Mouse (Mus musculus): ENCODE data around the gene Rita1. TPM values are rescaled to one million over a fixed set of nuclear protein-coding genes. Genes with fewer than 3 reads are reported as not detected.

Rita1 gene
- polyA plus RNA-seq, 1 experiment from 2014 or later: 16.5 TPM

DNA sequence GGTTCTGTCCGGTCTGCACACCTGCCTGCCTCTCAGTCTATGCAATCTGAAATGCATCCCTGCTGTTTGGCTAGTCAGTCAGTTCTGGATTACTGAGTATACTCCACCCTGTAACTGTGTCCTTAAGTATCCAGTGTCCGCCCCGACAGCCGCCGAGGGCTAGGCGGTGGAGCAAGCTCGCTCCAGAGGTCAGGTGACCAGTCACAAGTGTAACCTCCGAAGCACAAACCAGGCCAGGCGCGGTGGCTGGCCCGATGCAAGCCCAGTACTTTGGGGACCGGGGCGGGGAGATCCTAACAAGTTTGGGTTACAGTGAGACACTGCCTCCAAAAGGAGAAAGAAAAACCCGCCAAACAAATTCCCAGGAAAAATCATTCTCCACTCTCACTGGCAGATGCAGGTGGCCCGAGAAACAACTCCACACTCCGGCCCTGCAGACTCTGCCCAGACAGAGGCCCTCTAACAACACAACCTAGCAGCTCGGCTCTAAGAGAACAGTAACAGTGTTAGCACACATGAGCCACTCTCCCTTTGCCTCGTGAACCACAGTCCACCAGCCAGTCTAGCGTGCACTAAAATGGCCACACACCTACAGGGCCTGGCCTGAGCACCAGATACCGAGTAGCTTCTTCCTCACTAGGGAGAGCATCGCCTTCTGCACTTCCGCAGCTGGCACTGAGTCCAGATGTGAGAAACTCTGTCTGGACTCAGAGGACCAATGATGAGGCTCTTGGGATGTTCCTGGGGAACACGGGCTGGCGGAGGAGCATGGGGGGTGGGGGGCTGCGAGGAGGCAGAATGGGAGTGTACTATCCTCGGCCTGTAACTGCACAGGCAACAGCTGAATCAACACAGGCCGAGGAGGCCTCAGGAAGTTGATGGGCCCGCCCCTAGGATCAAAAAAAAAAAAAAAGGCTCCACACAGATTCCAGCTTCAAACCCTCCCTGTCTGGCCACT is 49.2 kb downstream of the Rita1 start:
- 62% methylated on average over 28 of the region's 28 CpGs for WGBS
- DNase-seq (ENCODE audit: extremely low spot score, low spot score): no peak
- no peaks in the 10 kb centered on the region for H3K27me3 ChIP-seq (ENCODE audit: poor library complexity, severe bottlenecking)
- H3K36me3 ChIP-seq (replicated peaks): no peaks in the 10 kb centered on the region
- peak overlapping the region; percentile 81 for H3K27ac ChIP-seq
- no peak overlapping the region for H3K4me3 ChIP-seq
- no peaks in the 10 kb centered on the region for H3K9me3 ChIP-seq
- peaks cover 86% of the 10 kb centered on the region for H3K4me1 ChIP-seq

DNA sequence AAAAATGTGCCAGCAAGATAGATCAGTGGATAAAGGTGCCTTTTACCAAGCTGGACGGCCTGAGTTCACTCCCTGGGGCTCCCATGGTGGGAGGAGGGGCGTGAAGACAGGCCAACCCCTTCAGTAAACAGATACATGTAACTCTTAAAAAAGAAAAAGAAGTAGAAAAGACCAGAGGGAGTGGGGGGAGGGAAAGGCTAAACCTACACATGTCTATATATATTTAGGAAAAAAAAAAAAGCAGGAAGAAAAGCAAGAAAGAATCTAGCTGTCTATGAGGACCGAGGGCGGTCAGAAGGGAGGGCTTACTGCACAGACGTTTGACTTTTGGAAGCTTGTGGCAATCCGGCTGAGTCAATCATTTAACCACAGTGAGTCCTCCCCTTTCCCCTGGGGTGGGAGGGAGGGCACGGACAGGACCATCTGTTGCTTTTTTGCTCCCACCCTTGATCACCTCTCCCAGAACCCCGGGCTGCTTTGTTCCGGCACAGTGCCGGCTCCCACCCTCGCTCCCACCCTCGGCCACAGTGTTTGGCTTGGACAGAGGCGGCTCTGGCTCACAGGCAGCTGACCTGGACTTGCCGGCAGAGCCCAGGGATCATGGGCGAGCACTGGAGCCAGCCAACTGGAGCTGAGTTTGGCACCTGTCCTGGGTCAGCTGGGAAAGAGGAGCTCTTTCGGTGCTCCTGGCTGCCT is 51.6 kb downstream of the Rita1 start:
- Histone ChIP-seq H3K4me1 (peaks cover 70% of the 10 kb centered on the region), H3K4me3 (peak overlapping the region; percentile 10; the same call in 1 of the 2 replicates), H3K36me3 (replicated peaks) (peaks cover 11% of the 10 kb centered on the region), H3K27ac (peak overlapping the region; percentile 76), H3K9me3 (no peaks in the 10 kb centered on the region), H3K27me3 (ENCODE audit: poor library complexity, severe bottlenecking) (no peaks in the 10 kb centered on the region)
- DNase-seq (ENCODE audit: extremely low spot score, low spot score): peak; percentile 42
- WGBS: 26% methylated on average over 16 of the region's 16 CpGs

DNA sequence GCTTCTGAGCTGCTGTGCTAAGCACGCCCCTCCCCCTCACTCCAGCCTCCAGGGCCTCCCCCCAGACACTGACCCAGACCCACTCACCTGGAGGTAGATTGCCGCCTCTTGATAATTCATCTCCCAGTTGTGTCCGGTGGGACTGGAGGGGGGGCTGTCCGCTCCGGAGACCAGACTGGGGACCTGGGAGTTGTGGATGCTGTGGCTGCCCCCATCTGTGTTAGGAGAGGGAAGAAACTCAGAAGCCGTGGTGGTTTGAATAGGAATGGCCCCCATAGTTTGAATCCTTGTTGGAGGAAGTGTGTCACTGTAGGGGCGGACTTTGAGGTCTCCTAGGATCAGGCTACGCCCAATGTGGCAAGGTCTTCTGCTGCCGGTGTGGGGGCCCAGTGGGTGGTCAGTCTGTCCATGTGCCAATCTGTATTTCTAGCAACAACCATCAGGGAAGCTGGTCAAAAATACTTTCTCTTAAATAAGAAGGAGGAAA is 52.2 kb downstream of the Rita1 start:
- Histone ChIP-seq H3K27me3 (ENCODE audit: poor library complexity, severe bottlenecking) (no peaks in the 10 kb centered on the region), H3K4me1 (peaks cover 65% of the 10 kb centered on the region), H3K4me3 (no peak overlapping the region), H3K27ac (peak overlapping the region; percentile 71), H3K36me3 (replicated peaks) (peaks cover 17% of the 10 kb centered on the region), H3K9me3 (no peaks in the 10 kb centered on the region)
- 77% methylated on average over 9 of the region's 9 CpGs for WGBS
- no peak for DNase-seq (ENCODE audit: extremely low spot score, low spot score)

GRCm38 (mm10) chr5:120558762-120559161 is 53.6 kb downstream of the Rita1 start:
- 79% methylated on average over 14 of the region's 14 CpGs for WGBS
- no peaks in the 10 kb centered on the region for H3K27me3 ChIP-seq (ENCODE audit: poor library complexity, severe bottlenecking)
- no peak for DNase-seq (ENCODE audit: extremely low spot score, low spot score)
- H3K27ac ChIP-seq: peak overlapping the region; percentile 66
- H3K36me3 ChIP-seq (replicated peaks): peaks cover 28% of the 10 kb centered on the region
- H3K4me3 ChIP-seq: no peak overlapping the region
- no peaks in the 10 kb centered on the region for H3K9me3 ChIP-seq
- H3K4me1 ChIP-seq: peaks cover 53% of the 10 kb centered on the region

- 77% methylated on average over 8 of the region's 8 CpGs for WGBS
- H3K9me3 ChIP-seq: no peaks in the 10 kb centered on the region
- DNase-seq (ENCODE audit: extremely low spot score, low spot score): no peak
- H3K27ac ChIP-seq: peak overlapping the region; percentile 66
- no peaks in the 10 kb centered on the region for H3K27me3 ChIP-seq (ENCODE audit: poor library complexity, severe bottlenecking)
- H3K4me3 ChIP-seq: no peak overlapping the region
- H3K4me1 ChIP-seq: peaks cover 46% of the 10 kb centered on the region
- H3K36me3 ChIP-seq (replicated peaks): peaks cover 36% of the 10 kb centered on the region
Measured at GRCm38 (mm10) chr5:120558041-120558440, 54.3 kb downstream of the Rita1 start.

DNA sequence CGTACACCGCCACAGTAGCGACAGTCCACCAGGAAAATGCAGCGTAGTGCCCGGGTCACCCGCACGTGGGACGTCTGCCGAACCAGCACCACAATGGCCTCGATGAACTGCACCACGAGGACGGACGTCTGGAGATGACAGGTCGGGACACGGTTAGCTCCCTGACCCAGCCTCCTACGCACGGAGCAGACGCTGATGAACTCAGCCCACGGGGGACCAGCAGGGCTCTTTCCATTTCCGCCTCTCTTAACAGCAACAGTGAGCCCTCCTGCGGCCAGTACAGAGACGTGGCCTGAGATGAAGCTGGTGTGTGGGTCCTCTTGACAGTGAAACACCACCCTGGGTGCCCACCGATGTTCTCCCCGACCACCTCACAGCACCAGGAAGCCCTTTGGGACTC is 56.5 kb downstream of the Rita1 start:
- DNase-seq (ENCODE audit: extremely low spot score, low spot score): no peak
- Histone ChIP-seq H3K36me3 (replicated peaks) (peaks cover 52% of the 10 kb centered on the region), H3K4me3 (no peak overlapping the region), H3K27ac (peak overlapping the region; percentile 35; the same call in 1 of the 2 replicates), H3K9me3 (no peaks in the 10 kb centered on the region), H3K27me3 (ENCODE audit: poor library complexity, severe bottlenecking) (no peaks in the 10 kb centered on the region), H3K4me1 (peaks cover 32% of the 10 kb centered on the region)
- 93% methylated on average over 24 of the region's 24 CpGs for WGBS

GRCm38 (mm10) chr5:120550673-120551072 is 61.7 kb downstream of the Rita1 start:
- Histone ChIP-seq H3K36me3 (replicated peaks) (peaks cover 45% of the 10 kb centered on the region), H3K27me3 (ENCODE audit: poor library complexity, severe bottlenecking) (no peaks in the 10 kb centered on the region)
- 98% methylated on average over 5 of the region's 5 CpGs for WGBS

DNA sequence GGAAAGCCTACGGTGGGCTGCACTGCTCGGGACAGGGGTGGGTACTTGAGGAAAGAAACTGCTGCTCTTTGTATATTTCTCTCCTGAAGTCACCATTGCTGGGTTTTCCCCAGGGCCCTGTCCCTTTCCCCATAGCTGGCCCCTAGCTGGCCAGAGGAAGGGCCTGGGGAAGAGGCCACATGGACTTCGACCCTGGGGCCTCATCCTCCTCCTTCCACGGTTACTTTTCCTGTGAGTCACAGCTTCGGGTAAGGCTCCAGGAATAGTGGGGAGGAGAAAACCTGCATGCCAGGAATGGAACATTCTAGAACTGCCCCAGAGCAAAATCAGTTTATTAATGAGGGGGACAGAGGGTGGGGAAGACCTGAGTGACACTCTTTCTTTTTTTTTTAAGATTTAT is 62.3 kb downstream of the Rita1 start:
- DNase-seq (ENCODE audit: extremely low spot score, low spot score): no peak
- 94% methylated on average over 5 of the region's 5 CpGs for WGBS
- H3K4me3 ChIP-seq: no peak overlapping the region
- H3K9me3 ChIP-seq: no peaks in the 10 kb centered on the region
- H3K27me3 ChIP-seq (ENCODE audit: poor library complexity, severe bottlenecking): no peaks in the 10 kb centered on the region
- H3K27ac ChIP-seq: no peak overlapping the region
- H3K36me3 ChIP-seq (replicated peaks): peaks cover 40% of the 10 kb centered on the region
- H3K4me1 ChIP-seq: peaks cover 13% of the 10 kb centered on the region

More at GRCm38 (mm10) chr5:120550673-120551072, 61.7 kb downstream of the Rita1 start:
- no peak overlapping the region for H3K27ac ChIP-seq
- no peaks in the 10 kb centered on the region for H3K9me3 ChIP-seq
- H3K4me3 ChIP-seq: no peak overlapping the region
- no peak for DNase-seq (ENCODE audit: extremely low spot score, low spot score)
- peaks cover 13% of the 10 kb centered on the region for H3K4me1 ChIP-seq

DNA sequence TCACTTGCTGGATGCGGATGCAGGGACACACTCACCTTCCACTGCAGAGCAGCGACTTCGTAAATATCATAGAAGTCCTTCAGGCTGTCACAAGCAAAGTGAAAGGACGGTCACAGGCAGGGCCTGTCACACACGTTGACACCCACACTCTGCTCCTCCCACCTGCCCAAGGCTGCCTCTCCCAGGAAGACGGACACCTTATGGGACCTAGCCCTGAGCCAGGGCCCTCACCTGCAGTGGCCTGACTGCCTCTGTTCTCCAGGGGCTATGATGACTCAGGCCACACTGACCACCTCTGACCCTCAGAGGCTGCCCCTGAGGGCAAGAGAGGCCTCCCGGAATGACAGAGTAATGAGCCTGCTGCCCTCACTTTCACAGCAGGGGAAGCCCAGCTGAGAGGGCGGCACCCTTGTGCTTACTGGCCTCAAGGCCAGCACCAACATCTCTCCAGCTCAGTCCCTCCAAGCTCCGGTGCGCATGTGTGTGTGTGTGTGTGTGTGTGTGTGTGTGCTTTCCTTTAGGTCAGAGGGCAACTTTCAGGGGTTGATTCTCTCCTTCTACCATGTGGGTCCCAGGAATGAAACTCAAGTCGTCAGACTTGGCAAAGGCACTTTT is 64.0 kb downstream of the Rita1 start:
- Histone ChIP-seq H3K27me3 (ENCODE audit: poor library complexity, severe bottlenecking) (no peaks in the 10 kb centered on the region), H3K27ac (no peak overlapping the region), H3K36me3 (replicated peaks) (peaks cover 28% of the 10 kb centered on the region), H3K9me3 (no peaks in the 10 kb centered on the region), H3K4me3 (no peak overlapping the region), H3K4me1 (peaks cover 17% of the 10 kb centered on the region)
- 73% methylated on average over 11 of the region's 11 CpGs for WGBS
- no peak for DNase-seq (ENCODE audit: extremely low spot score, low spot score)

Other genes starting within 250 kb of the Rita1 start
- gene Lhx5, start 180.9 kb downstream of the Rita1 start, polyA plus RNA-seq (2016; fragmentation: Nextera tagmentation; extraction: Ambion mirVana): 21.3 and 24.8 TPM in 2 replicates
- gene Sdsl, start 139.8 kb downstream of the Rita1 start, polyA plus RNA-seq (2016; fragmentation: Nextera tagmentation; extraction: Ambion mirVana): 9.3 and 10.2 TPM in 2 replicates
- gene Sds, start 136.1 kb downstream of the Rita1 start, polyA plus RNA-seq (2016; fragmentation: Nextera tagmentation; extraction: Ambion mirVana): not detected in 2 replicates
- 33.0 and 35.5 TPM in 2 replicates for gene Plbd2, start 109.0 kb downstream of the Rita1 start, polyA plus RNA-seq (2016; fragmentation: Nextera tagmentation; extraction: Ambion mirVana)
- gene Slc8b1, start 101.4 kb downstream of the Rita1 start, polyA plus RNA-seq (2016; fragmentation: Nextera tagmentation; extraction: Ambion mirVana): 3.7 and 4.4 TPM in 2 replicates
- 10.7 and 11.7 TPM in 2 replicates for gene Tpcn1, start 23.9 kb downstream of the Rita1 start, polyA plus RNA-seq (2016; fragmentation: Nextera tagmentation; extraction: Ambion mirVana)
- 0.37 and 0.84 TPM in 2 replicates for gene Iqcd, start 23.6 kb downstream of the Rita1 start, polyA plus RNA-seq (2016; fragmentation: Nextera tagmentation; extraction: Ambion mirVana)
- gene Ddx54, start 150 bp upstream of the Rita1 start, polyA plus RNA-seq (2016; fragmentation: Nextera tagmentation; extraction: Ambion mirVana): 63.3 and 64.1 TPM in 2 replicates
- gene Cfap73, start 21.6 kb upstream of the Rita1 start, polyA plus RNA-seq (2016; fragmentation: Nextera tagmentation; extraction: Ambion mirVana): not detected in 2 replicates
- 0.21 and 0.24 TPM in 2 replicates for gene Rasal1, start 36.2 kb upstream of the Rita1 start, polyA plus RNA-seq (2016; fragmentation: Nextera tagmentation; extraction: Ambion mirVana)
- gene Dtx1, start 99.3 kb upstream of the Rita1 start, polyA plus RNA-seq (2016; fragmentation: Nextera tagmentation; extraction: Ambion mirVana): 1.3 and 2.0 TPM in 2 replicates
- 0.11 TPM in 1 of 2 replicates, not detected in the other for gene Oas2, start 137.3 kb upstream of the Rita1 start, polyA plus RNA-seq (2016; fragmentation: Nextera tagmentation; extraction: Ambion mirVana)
- 0.07 and 0.14 TPM in 2 replicates for gene Oas3, start 165.1 kb upstream of the Rita1 start, polyA plus RNA-seq (2016; fragmentation: Nextera tagmentation; extraction: Ambion mirVana)
- gene Oas1e, start 182.9 kb upstream of the Rita1 start, polyA plus RNA-seq (2016; fragmentation: Nextera tagmentation; extraction: Ambion mirVana): not detected in 2 replicates
- gene Oas1c, start 199.9 kb upstream of the Rita1 start, polyA plus RNA-seq (2016; fragmentation: Nextera tagmentation; extraction: Ambion mirVana): 0.33 and 0.41 TPM in 2 replicates
- gene Oas1f, start 234.8 kb upstream of the Rita1 start, polyA plus RNA-seq (2016; fragmentation: Nextera tagmentation; extraction: Ambion mirVana): not detected in 2 replicates
- gene Oas1h, start 248.8 kb upstream of the Rita1 start, polyA plus RNA-seq (2016; fragmentation: Nextera tagmentation; extraction: Ambion mirVana): not detected in 2 replicates

All from forebrain, embryonic 10.5 days (tissue).